Mouse (Mus musculus): ENCODE results near the gene Tut1.
"Not testable (repeated sequence)": the region's sequence is repeated elsewhere in the genome, so short reads cannot be mapped to it uniquely, and the experiment has no call there.

Gene Tut1

GRCm38 (mm10) chr19:8942276-8942964, 11.2 kb upstream of the Tut1 start:
- in situ Hi-C loops (cut with MseI, MboI): no loop called here

GRCm38 (mm10) chr19:8943047-8943446, 10.6 kb upstream of the Tut1 start:
- in situ Hi-C loops (cut with MseI, MboI): no loop called here

- in situ Hi-C loops (cut with MseI, MboI): no loop called here
Observed at GRCm38 (mm10) chr19:8944062-8944461, 9.6 kb upstream of the Tut1 start.

GRCm38 (mm10) chr19:8944750-8945149, 8.9 kb upstream of the Tut1 start:
- in situ Hi-C loops (cut with MseI, MboI): no loop called here

GRCm38 (mm10) chr19:8945251-8945650, 8.4 kb upstream of the Tut1 start:
- in situ Hi-C loops (cut with MseI, MboI): no loop called here

GRCm38 (mm10) chr19:8946929-8947328, 6.7 kb upstream of the Tut1 start:
- in situ Hi-C loops (cut with MseI, MboI): no loop called here

- in situ Hi-C loops (cut with MseI, MboI): no loop called here
Observed at GRCm38 (mm10) chr19:8950190-8950589, 3.5 kb upstream of the Tut1 start.

- in situ Hi-C loops (cut with MseI, MboI): no loop called here
Observed at GRCm38 (mm10) chr19:8952241-8952640, 1.4 kb upstream of the Tut1 start.

GRCm38 (mm10) chr19:8954171-8954570, 524 bp downstream of the Tut1 start:
- in situ Hi-C loops (cut with MseI, MboI): no loop called here

- in situ Hi-C loops (cut with MseI, MboI): no loop called here
Observed at GRCm38 (mm10) chr19:8962256-8962655, 8.6 kb downstream of the Tut1 start.

GRCm38 (mm10) chr19:8965075-8965474, 11.4 kb downstream of the Tut1 start:
- in situ Hi-C loops (cut with MseI, MboI): no loop called here

GRCm38 (mm10) chr19:8965771-8966170, 12.1 kb downstream of the Tut1 start:
- in situ Hi-C loops (cut with MseI, MboI): no loop called here

GRCm38 (mm10) chr19:8966198-8966589, 12.5 kb downstream of the Tut1 start:
- in situ Hi-C loops (cut with MseI, MboI): no loop called here

- in situ Hi-C loops (cut with MseI, MboI): no loop called here
Observed at GRCm38 (mm10) chr19:8966590-8967372, 13.1 kb downstream of the Tut1 start, which contains the start of gene Eef1g. Gene Eef1g, plus strand, starts transcription at chr19:8967041.

GRCm38 (mm10) chr19:8967373-8967743, 13.7 kb downstream of the Tut1 start:
- in situ Hi-C loops (cut with MseI, MboI): no loop called here

GRCm38 (mm10) chr19:8967893-8968292, 14.2 kb downstream of the Tut1 start:
- in situ Hi-C loops (cut with MseI, MboI): no loop called here

- in situ Hi-C loops (cut with MseI, MboI): not testable (repeated sequence)
Observed at GRCm38 (mm10) chr19:8972491-8972890, 18.8 kb downstream of the Tut1 start.

GRCm38 (mm10) chr19:8974638-8975037, 21.0 kb downstream of the Tut1 start:
- in situ Hi-C loops (cut with MseI, MboI): no loop called here

- in situ Hi-C loops (cut with MseI, MboI): no loop called here
Observed at GRCm38 (mm10) chr19:8975491-8975890, 21.8 kb downstream of the Tut1 start.

GRCm38 (mm10) chr19:8976535-8976934, 22.9 kb downstream of the Tut1 start:
- in situ Hi-C loops (cut with MseI, MboI): no loop called here

GRCm38 (mm10) chr19:8980771-8981170, 27.1 kb downstream of the Tut1 start:
- in situ Hi-C loops (cut with MseI, MboI): no loop called here

GRCm38 (mm10) chr19:8981450-8982168, 28.0 kb downstream of the Tut1 start:
- in situ Hi-C loops (cut with MseI, MboI): no loop called here
